Mouse (Mus musculus): Measurements from ENCODE around the gene Numb.

DNA sequence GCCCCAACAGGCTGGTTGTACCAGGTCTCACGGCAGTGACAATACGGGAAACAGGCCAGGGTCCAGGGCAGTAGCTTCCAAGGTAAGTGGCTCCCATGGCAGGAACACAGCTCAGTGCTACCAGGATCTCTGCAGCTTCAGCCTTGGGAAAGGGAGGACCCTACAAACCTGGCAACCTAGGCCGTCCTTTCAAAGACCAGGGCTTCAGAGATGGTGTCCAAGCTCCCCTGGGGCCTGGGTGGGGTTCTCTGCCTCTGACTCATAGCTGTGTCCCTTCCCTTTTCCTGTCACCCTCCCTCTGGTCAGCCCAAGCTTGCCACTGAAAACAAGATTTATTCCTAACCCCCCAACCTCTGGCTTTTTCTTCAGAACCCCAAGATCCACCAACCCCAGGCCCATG lies 141.6 kb downstream of the Numb start:
- TF ChIP-seq CTCF (conservative IDR thresholded peaks at IDR 0.05; ENCODE audit: low read length) (no peak), NANOG (IDR thresholded peaks at IDR 0.05; ENCODE audit: borderline replicate concordance, low read length) (no peak)

Data from E14TG2a.4 (cell line).